ENCODE assay signal across 8 mouse cellular contexts in genomic region chr5:92083417-92084038, GRCm38 (mm10). TPM values are rescaled to one million over a fixed set of nuclear protein-coding genes. Genes with fewer than 3 reads are reported as not detected.
DNase-seq lines count a peak whose midpoint lies in the region; ATAC-seq and TF ChIP-seq lines count a peak whose summit lies in the region.

Gene G3bp2 (minus strand): TSS chr5:92083719.

- H3ac ChIP-seq in C2C12 (ENCODE audit: control insufficient read depth, insufficient read length, low read depth): peak within 1 kb of the TSS; percentile 99
- H3ac ChIP-seq in myocyte (ENCODE audit: control insufficient read depth, insufficient read length): peak within 1 kb of the TSS; percentile 84

- under 1% methylated on average over 64 of the region's 65 CpGs for WGBS in heart, embryonic 11.5 days (ENCODE audit: insufficient replicate concordance)
- under 1% methylated on average over 61 of the region's 65 CpGs for WGBS in kidney, embryonic 16.5 days
- under 1% methylated on average over 65 of the region's 65 CpGs for WGBS in liver, adult 2 months

- peak; percentile 99 for DNase-seq in brain, embryonic 14.5 days (ENCODE audit: low read depth)
- DNase-seq in liver, adult 2 months (ENCODE audit: extremely low read depth, low read depth, low spot score): peak; percentile 92
- DNase-seq in splenic B cell, adult 2 months (ENCODE audit: low read depth, low spot score): peak; percentile 99

- peaks cover 59% of the 10 kb centered on the region for H3K4me1 ChIP-seq in erythroblast, embryonic 14.5 days (ENCODE audit: control insufficient read depth)
- peaks cover 29% of the 10 kb centered on the region for H3K4me1 ChIP-seq in heart, embryonic 11.5 days (ENCODE audit: control insufficient read depth, insufficient read depth, low read length)
- H3K4me1 ChIP-seq in kidney, embryonic 16.5 days (ENCODE audit: insufficient read depth, low read length): peaks cover 30% of the 10 kb centered on the region
- peaks cover 28% of the 10 kb centered on the region for H3K4me1 ChIP-seq in liver, adult 2 months (ENCODE audit: control insufficient read depth, insufficient read depth, low read length)

- H3K79me3 ChIP-seq in C2C12 (ENCODE audit: low read depth): peaks cover 42% of the 10 kb centered on the region

- H3K27me3 ChIP-seq in C2C12 (ENCODE audit: control insufficient read depth, insufficient read depth, insufficient read length) (no peaks in the 10 kb centered on the region), myocyte (ENCODE audit: control insufficient read depth, insufficient read depth, insufficient read length) (no peaks in the 10 kb centered on the region)
- no peaks in the 10 kb centered on the region for H3K27me3 ChIP-seq in erythroblast, embryonic 14.5 days (ENCODE audit: control insufficient read depth)
- H3K27me3 ChIP-seq in heart, embryonic 11.5 days (ENCODE audit: control insufficient read depth, insufficient read depth, low read length): no peaks in the 10 kb centered on the region
- no peaks in the 10 kb centered on the region for H3K27me3 ChIP-seq in kidney, embryonic 16.5 days (ENCODE audit: insufficient read depth, low read length)
- no peaks in the 10 kb centered on the region for H3K27me3 ChIP-seq in liver, adult 2 months (ENCODE audit: control insufficient read depth, insufficient read depth, low read length)
- no peaks in the 10 kb centered on the region for H3K27me3 ChIP-seq in splenic B cell, adult 2 months (ENCODE audit: control insufficient read depth, insufficient read depth, low read length, poor library complexity, severe bottlenecking)

- H3K79me2 ChIP-seq in C2C12 (ENCODE audit: control insufficient read depth, insufficient read depth): peaks cover 49% of the 10 kb centered on the region
- H3K79me2 ChIP-seq in liver, adult 2 months (ENCODE audit: control insufficient read depth, insufficient read depth, low read length): peaks cover 25% of the 10 kb centered on the region; the same call in 1 of the 2 replicates
- H3K79me2 ChIP-seq in myocyte (ENCODE audit: control insufficient read depth, insufficient read depth): peaks cover 47% of the 10 kb centered on the region

- H3K9ac ChIP-seq in heart, embryonic 11.5 days (ENCODE audit: low read depth, low read length): peak within 1 kb of the TSS; percentile 98
- peak within 1 kb of the TSS; percentile 94 for H3K9ac ChIP-seq in kidney, embryonic 16.5 days (replicated peaks; ENCODE audit: low read length)
- H3K9ac ChIP-seq in liver, adult 2 months (ENCODE audit: low read depth, low read length): peak within 1 kb of the TSS; percentile 84

- H3K4me2 ChIP-seq in heart, embryonic 11.5 days: peak within 1 kb of the TSS; percentile 78
- peak within 1 kb of the TSS; percentile 74 for H3K4me2 ChIP-seq in kidney, embryonic 16.5 days (replicated peaks; ENCODE audit: low read depth, low read length)
- H3K4me2 ChIP-seq in myocyte (ENCODE audit: low read depth): peak within 1 kb of the TSS; percentile 87

- TF ChIP-seq CTCF in C2C12 (IDR thresholded peaks at IDR 0.05; ENCODE audit: control insufficient read depth, insufficient read depth, insufficient read length): no peak
- TF ChIP-seq CTCF in brain, embryonic 14.5 days (IDR thresholded peaks at IDR 0.05; ENCODE audit: borderline replicate concordance, extremely low read depth, insufficient read depth, insufficient read length): no peak
- TF ChIP-seq CTCF in liver, adult 2 months (IDR thresholded peaks at IDR 0.05; ENCODE audit: low read depth, low read length): no peak

- TF ChIP-seq POLR2A in brain, embryonic 14.5 days (IDR thresholded peaks at IDR 0.05; ENCODE audit: borderline replicate concordance, extremely low read depth, insufficient read depth, insufficient read length, poor library complexity, severe bottlenecking): peak; percentile 52; the same call in 1 of the 2 replicates
- TF ChIP-seq POLR2A in liver, adult 2 months (IDR thresholded peaks at IDR 0.05; ENCODE audit: extremely low read depth, insufficient read depth, low read length): peak; percentile 88
- peak; percentile 60 for TF ChIP-seq POLR2A in myocyte (IDR thresholded peaks at IDR 0.05; ENCODE audit: insufficient read length, low read depth)

- ATAC-seq in heart, embryonic 11.5 days (replicated peaks; ENCODE audit: insufficient number of reproducible peaks, low FRiP score, low TSS enrichment): peak; percentile 97
- ATAC-seq in kidney, embryonic 16.5 days (ENCODE audit: low FRiP score, low TSS enrichment): peak; percentile 98

- no peaks in the 10 kb centered on the region for H3K9me3 ChIP-seq in erythroblast, embryonic 14.5 days (ENCODE audit: control insufficient read depth, low read length)
- no peaks in the 10 kb centered on the region for H3K9me3 ChIP-seq in heart, embryonic 11.5 days (replicated peaks; ENCODE audit: control insufficient read depth, low read length)
- H3K9me3 ChIP-seq in kidney, embryonic 16.5 days (ENCODE audit: low read length): no peaks in the 10 kb centered on the region

- peak within 1 kb of the TSS; percentile 85 for H3K4me3 ChIP-seq in C2C12 (ENCODE audit: insufficient read depth, poor library complexity, severe bottlenecking)
- H3K4me3 ChIP-seq in erythroblast, embryonic 14.5 days (replicated peaks): peak within 1 kb of the TSS; percentile 87
- H3K4me3 ChIP-seq in heart, embryonic 11.5 days (ENCODE audit: low read depth, low read length): peak within 1 kb of the TSS; percentile 98
- peak within 1 kb of the TSS; percentile 97 for H3K4me3 ChIP-seq in kidney, embryonic 16.5 days (ENCODE audit: low read length)
- H3K4me3 ChIP-seq in liver, adult 2 months (ENCODE audit: insufficient read depth, low read depth, low read length): peak within 1 kb of the TSS; percentile 77
- peak within 1 kb of the TSS; percentile 76 for H3K4me3 ChIP-seq in myocyte

- no peaks in the 10 kb centered on the region for H3K36me3 ChIP-seq in C2C12 (ENCODE audit: control insufficient read depth, insufficient read depth)
- no peaks in the 10 kb centered on the region; the same call in 1 of the 2 replicates for H3K36me3 ChIP-seq in erythroblast, embryonic 14.5 days (ENCODE audit: control insufficient read depth)
- H3K36me3 ChIP-seq in heart, embryonic 11.5 days (ENCODE audit: control insufficient read depth, insufficient read depth, low read length): no peaks in the 10 kb centered on the region
- no peaks in the 10 kb centered on the region for H3K36me3 ChIP-seq in kidney, embryonic 16.5 days (ENCODE audit: insufficient read depth, low read length)
- no peaks in the 10 kb centered on the region for H3K36me3 ChIP-seq in liver, adult 2 months (ENCODE audit: control insufficient read depth, insufficient read depth, low read length)
- no peaks in the 10 kb centered on the region for H3K36me3 ChIP-seq in myocyte (ENCODE audit: control insufficient read depth, insufficient read depth)
- H3K36me3 ChIP-seq in splenic B cell, adult 2 months (ENCODE audit: control insufficient read depth, insufficient read depth, low read length, poor library complexity, severe bottlenecking): no peaks in the 10 kb centered on the region

- peak within 1 kb of the TSS; percentile 99 for H3K27ac ChIP-seq in heart, embryonic 11.5 days (ENCODE audit: low read depth, low read length)
- H3K27ac ChIP-seq in kidney, embryonic 16.5 days (ENCODE audit: low read length): peak within 1 kb of the TSS; percentile 99
- peak within 1 kb of the TSS; percentile 70 for H3K27ac ChIP-seq in liver, adult 2 months (replicated peaks; ENCODE audit: insufficient read depth, low read depth, low read length)

TF ChIP-seq in C2C12, 6 proteins besides CTCF, POLR2A, EP300 and RAD21:
- TF ChIP-seq CEBPB (IDR thresholded peaks at IDR 0.05; ENCODE audit: low read depth) (no peak), MAX (IDR thresholded peaks at IDR 0.05) (no peak), MYOG (IDR thresholded peaks at IDR 0.05; ENCODE audit: control insufficient read depth, extremely low read depth, insufficient read length) (no peak), FOSL1 (IDR thresholded peaks at IDR 0.05; ENCODE audit: insufficient read depth, low read length, poor library complexity, severe bottlenecking) (no peak)
TF ChIP-seq in C2C12: peak in this region for 0.

TF ChIP-seq in myocyte, 11 proteins besides CTCF, POLR2A, EP300 and RAD21:
- peak; percentile 67 for TF ChIP-seq POLR2AphosphoS2 (IDR thresholded peaks at IDR 0.05; ENCODE audit: insufficient read length, low read depth)
- no peak for TF ChIP-seq TCF3 (IDR thresholded peaks at IDR 0.05; ENCODE audit: insufficient read length, low read depth)
TF ChIP-seq in myocyte: peak in this region for 1.

RNA-seq across cellular contexts. Expression of gene G3bp2, which starts in this region (rescaled TPM):
- polyA plus RNA-seq in C2C12 (2012; fragmentation: generic; extraction: Trizol) (39.1 TPM), myocyte (2012; fragmentation: generic; extraction: Trizol) (25.8 TPM)
- 117 and 172 TPM in 2 replicates for polyA plus RNA-seq in brain, embryonic 14.5 days (2012; rRNA removed)
- polyA plus RNA-seq in erythroblast, embryonic 14.5 days (2012): 1.2 and 1.3 TPM in 2 replicates
- polyA plus RNA-seq in heart, embryonic 11.5 days (2014; fragmentation: Nextera tagmentation; extraction: Ambion mirVana): 177 and 181 TPM in 2 replicates
- 155 and 169 TPM in 2 replicates for polyA plus RNA-seq in kidney, embryonic 16.5 days (2015; fragmentation: Nextera tagmentation; extraction: Ambion mirVana)
- 29.5 and 37.3 TPM in 2 replicates for total RNA-seq in liver, adult 2 months (2014; rRNA removed)
- 11.3 and 12.1 TPM in 2 replicates for polyA plus RNA-seq in liver, adult 2 months (2012; rRNA removed)

Comparison
In these comparisons a context has a peak if more than half of its experiments do, and no peak if none do; other contexts are left out.
1. Peak in every context shown above with its lines: DNase-seq, ATAC-seq, H3K4me3 ChIP-seq and H3K27ac ChIP-seq.